Mouse (Mus musculus) c-Kit-positive CD71-negative TER-119-negative erythroid progenitor cells, embryonic 14.5 days (primary cell): ENCODE results near the gene Sf1.

Experiments
- DNase-seq: peaks from one replicate; pipeline ENCODE4 v3.0.0-alpha.2; 2013; ENCODE audit warnings: low read depth

The Sf1 gene

GRCm38 (mm10) chr19:6341453-6342077 lies 21.9 kb upstream of the Sf1 start:
- no peak for DNase-seq

GRCm38 (mm10) chr19:6342276-6342933 lies 21.1 kb upstream of the Sf1 start:
- DNase-seq, result no peak

GRCm38 (mm10) chr19:6343066-6343925 lies 20.2 kb upstream of the Sf1 start:
- DNase-seq, result no peak

GRCm38 (mm10) chr19:6343996-6344395 lies 19.5 kb upstream of the Sf1 start:
- no peak for DNase-seq

GRCm38 (mm10) chr19:6346023-6346422 lies 17.5 kb upstream of the Sf1 start:
- no peak for DNase-seq

- no peak for DNase-seq
Measured at GRCm38 (mm10) chr19:6346661-6347060, 16.8 kb upstream of the Sf1 start.

GRCm38 (mm10) chr19:6347615-6348014 lies 15.9 kb upstream of the Sf1 start:
- no peak for DNase-seq

- DNase-seq, result no peak
Measured at GRCm38 (mm10) chr19:6348717-6349116, 14.8 kb upstream of the Sf1 start.

- no peak for DNase-seq
Measured at GRCm38 (mm10) chr19:6349215-6349983, 14.1 kb upstream of the Sf1 start.

- no peak for DNase-seq
Measured at GRCm38 (mm10) chr19:6351431-6352106, 11.9 kb upstream of the Sf1 start.

- DNase-seq, result no peak
Measured at GRCm38 (mm10) chr19:6352107-6352505, 11.4 kb upstream of the Sf1 start.

- DNase-seq, result no peak
Measured at GRCm38 (mm10) chr19:6354030-6354429, 9.5 kb upstream of the Sf1 start.

GRCm38 (mm10) chr19:6361291-6361690 lies 2.2 kb upstream of the Sf1 start:
- DNase-seq, result no peak

GRCm38 (mm10) chr19:6363091-6363410 lies 439 bp upstream of the Sf1 start:
- DNase-seq, result no peak

- DNase-seq, result peak; percentile 82
Measured at GRCm38 (mm10) chr19:6364317-6364725, 831 bp downstream of the Sf1 start.

GRCm38 (mm10) chr19:6364842-6365241 lies 1.4 kb downstream of the Sf1 start:
- DNase-seq, result no peak

- DNase-seq, result no peak
Measured at GRCm38 (mm10) chr19:6370175-6370574, 6.7 kb downstream of the Sf1 start.

- no peak for DNase-seq
Measured at GRCm38 (mm10) chr19:6372433-6372832, 8.9 kb downstream of the Sf1 start.

GRCm38 (mm10) chr19:6373539-6374400 lies 10.3 kb downstream of the Sf1 start:
- peak; percentile 66 for DNase-seq

GRCm38 (mm10) chr19:6374571-6374970 lies 11.1 kb downstream of the Sf1 start:
- no peak for DNase-seq
